Mouse (Mus musculus) embryo, embryonic 10 days (tissue): Measurements from ENCODE around the gene Zfp536.
"Not testable (repeated sequence)": the region's sequence is repeated elsewhere in the genome, so short reads cannot be mapped to it uniquely, and the experiment has no call there.

Source experiments
- DNase-seq: peaks from one replicate; pipeline ENCODE4 v3.0.0-alpha.2; 2015; ENCODE audit warnings: low spot score

Zfp536 gene

DNA sequence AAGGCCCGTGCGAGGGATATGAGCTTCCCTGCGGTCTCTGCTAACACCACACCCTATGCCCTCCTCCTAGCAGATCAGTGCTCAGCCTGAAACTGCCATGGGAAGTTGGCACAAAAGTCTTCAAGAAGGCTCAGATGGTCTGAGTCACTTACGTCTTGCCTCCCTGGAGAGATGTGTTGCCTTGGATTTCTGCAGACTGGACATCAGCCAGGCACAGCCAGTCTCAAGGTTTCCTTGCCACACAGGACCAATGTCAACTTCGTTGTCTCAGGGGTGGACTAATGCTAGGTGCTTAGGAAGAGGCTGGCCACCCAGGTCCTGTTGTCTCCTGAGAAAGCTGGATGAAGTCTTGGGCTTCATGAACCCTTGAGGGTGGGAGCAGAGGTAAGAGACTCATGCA is 14.6 kb downstream of the Zfp536 start:
- DNase-seq = no peak

DNA sequence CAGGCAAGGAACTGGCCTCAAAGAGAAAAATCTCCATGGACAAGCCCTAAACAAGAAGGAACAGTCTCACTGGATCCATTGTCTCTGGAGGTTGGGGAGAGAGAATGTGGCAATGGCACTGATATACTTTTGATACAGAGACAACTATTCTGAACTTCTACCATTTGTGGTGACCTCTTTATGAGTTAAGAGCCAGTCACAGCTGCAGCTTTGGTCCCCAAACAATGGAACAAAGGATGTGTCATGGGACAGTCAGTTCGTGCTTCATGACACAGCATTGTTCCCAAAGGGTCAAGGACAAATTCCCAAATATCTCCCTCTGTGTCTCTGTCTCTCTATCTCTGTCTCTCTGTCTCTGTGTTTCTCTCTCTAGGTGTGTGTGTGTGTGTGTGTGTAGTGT is 20.4 kb downstream of the Zfp536 start:
- DNase-seq = no peak

DNA sequence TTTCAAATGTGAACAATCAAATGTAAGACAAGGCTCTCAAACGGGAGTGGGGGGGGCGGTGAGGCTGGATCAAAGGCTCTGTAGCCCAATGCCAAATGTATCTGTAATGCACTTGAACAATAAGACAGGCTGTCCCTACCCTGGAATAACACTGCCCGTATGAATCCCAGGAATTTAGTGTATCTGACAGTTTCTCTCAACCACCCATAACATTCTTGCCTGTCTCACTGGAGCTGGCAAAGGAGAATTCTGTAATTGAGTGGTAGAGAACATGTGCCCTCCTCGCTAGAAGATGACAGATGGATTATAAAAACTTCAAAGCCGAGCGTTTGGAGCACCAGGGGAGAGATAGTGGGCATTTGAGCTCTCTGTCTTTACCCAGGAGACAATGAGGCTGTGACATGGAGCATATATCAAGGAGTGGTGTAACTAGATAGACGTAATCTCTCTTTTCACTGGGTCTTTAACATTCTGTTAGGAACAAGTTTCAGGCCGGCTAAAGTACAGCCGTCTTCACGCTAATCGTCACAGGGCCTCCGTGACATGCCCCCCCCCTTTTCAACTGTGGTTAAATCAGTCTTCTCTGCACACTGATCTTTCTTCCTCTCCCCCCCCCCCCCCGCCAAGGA is 27.2 kb downstream of the Zfp536 start:
- DNase-seq = no peak

DNA sequence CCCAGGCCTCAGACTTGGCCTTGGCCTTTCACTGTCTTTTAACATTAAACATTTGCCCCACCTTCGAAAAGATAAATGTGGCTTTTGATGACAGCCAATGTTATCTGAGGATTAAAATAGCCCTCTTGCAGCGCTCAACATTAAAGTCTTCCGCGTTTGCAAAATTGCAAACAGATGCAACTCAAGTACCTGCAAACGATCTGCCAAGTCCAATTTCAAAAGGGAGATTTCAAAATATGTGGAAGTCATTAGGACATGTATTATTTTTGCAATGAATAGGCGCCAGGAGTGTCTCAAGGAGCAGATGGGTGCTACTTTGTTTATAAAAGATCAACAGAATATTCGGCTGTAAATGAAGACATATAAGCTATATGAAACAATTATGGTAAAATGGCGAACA is 30.1 kb downstream of the Zfp536 start:
- no peak for DNase-seq

DNA sequence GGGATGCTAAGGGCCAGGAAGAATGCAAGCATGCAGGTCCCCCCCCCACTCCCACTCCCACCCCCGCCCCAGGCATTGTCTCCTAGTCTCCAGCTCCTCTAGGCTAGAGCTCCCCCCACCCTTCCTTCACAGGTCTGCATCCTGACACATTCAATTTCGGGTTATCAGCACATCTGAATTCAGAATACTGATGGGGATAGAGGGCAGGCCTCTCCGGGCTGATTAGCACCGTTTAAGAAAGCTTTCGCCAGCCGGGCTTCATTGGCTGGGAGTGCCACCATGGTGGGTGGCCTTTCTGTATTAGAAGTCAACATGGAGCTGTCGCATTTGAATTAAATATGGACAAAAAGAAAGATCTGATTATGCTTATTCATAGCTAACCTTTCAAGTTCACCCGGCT is 36.2 kb downstream of the Zfp536 start:
- DNase-seq = no peak

DNA sequence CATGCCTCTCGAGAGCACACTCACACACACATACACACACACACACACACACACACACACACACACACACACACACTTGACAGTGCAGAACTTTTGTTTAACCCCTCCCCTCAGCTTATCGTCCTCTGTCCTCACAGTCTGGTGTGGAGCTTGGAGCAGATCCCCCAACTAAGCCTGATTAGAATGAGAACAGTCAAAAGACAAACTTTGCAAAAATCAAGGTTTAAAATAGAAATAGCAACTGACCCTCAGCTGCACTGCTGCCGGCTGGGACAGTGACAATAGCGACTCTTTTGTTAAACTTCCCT is 37.1 kb downstream of the Zfp536 start:
- DNase-seq = no peak

DNA sequence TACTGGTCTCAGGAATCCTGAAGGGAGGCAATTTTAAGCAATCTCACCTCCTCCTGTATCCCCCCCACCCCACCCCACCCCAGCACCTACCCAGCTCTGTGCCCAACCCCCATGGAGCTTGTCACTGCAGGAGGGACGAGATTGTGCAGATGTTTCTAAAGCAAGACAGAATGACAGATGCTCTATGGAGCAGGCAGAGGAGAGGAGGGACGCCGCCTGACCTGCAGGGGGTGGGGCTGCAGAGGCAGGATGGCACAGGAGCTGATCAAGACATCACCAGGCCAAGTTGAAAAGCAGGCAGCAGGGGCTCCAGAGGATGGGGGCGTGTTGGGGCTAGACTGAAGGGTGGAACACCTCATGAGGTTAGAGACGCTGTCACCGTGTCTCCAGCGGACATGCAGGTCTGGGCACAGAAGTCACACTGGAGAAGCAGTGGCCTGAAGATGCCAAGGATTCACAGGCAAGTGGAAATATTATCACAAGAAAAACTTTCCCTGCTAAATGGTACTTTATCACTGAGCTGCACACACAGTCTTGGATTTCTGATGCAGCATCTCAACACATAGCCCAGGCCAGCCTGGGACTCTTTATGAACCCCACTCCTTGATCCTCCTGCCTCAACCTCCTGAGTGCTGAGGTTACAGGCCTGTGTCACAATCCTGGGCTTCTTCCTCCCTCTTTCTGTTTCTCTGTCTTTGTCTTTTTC is 37.6 kb downstream of the Zfp536 start:
- no peak for DNase-seq

DNA sequence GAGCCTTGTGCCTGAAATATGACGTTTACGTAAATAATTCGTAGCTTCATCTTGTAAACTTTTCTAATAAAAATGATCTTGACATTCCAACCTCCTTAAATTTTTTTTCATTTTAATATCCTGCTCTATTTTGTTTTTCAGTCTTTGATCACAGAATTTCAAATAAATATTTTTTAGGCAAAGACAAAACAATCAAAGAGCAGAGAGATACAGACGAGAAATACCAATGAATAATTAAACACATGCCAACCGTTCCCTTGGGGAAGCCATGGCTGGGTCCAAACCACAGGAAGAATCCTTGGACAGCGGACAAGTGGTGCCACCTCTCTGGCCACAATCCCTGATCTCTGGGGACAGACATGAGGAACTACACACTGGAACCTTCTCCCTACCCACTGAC is 38.3 kb downstream of the Zfp536 start:
- DNase-seq = no peak

DNA sequence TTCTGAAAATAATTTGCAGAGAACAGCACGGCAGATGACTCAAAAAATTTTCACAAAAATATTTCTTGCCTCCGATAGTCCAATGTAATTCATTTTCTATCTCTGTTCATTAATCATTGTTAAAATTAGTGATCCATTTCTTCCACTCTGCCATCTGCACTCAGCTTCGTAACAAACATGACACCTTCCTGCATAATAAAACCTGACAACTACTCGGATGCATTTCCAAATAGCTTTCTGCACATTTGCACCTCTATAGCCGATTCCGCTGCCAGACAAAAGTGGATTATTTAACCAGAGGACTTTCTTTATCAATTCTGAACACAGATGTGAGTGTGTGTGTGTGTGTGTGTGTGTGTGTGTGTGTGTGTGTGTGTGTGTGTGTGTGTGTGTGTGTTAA is 38.9 kb downstream of the Zfp536 start:
- no peak for DNase-seq

DNA sequence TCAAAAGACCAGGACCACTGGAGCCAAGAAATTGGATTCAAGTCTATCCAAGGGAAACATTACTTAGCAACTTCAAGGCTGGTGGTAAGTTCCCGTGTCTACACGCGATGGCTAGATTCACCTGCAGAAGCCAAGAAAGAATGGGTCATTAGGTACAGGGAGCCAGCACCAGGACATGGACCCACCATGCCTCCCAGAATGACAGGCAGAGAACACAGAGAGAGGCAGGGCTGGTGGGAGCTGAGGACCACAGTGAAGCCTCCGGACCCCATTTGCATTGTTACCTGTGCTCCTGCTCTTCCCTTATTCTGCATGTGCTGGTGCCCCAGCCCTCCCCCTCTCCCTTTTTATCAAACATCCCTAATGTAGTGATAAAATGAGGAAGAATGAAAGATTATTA is 39.4 kb downstream of the Zfp536 start:
- DNase-seq = no peak

DNA sequence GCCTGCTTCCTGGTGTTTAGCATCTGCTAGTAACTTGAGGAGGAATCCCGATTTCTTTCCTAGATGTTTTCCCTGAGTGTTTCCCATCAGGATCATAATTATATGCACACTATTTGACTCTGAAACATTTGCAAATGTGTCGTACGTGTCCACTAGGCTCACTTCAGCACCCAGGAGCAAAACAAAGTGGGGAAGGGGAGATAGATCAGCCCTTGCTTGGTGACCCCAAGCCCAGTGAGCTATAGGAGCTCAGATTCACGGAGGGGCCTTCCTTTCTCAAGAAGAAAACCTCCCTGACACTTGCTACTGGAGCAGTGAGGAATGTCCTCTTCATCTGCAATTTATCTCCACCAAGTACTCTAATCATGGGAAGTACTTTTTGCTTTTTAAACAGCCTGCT is 40.7 kb downstream of the Zfp536 start:
- no peak for DNase-seq

DNA sequence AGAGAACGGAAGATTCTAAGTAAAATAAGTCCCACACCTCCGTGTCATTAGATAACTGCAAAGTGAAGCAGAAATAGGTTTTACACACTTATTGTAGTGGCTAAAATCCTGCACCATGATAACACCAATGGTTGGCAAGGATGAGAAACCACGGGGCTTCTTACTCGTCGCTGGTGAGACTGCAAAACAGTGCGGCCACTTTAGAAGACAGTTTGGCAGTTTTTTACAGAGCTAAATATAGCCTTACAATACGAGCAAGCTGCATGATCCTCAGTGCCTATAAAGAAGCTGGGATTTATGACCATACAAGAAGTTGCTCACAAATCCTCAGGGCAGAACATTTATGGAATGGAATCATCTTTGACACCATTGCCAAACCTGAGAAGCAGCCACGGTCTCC is 45.7 kb downstream of the Zfp536 start:
- no peak for DNase-seq

DNA sequence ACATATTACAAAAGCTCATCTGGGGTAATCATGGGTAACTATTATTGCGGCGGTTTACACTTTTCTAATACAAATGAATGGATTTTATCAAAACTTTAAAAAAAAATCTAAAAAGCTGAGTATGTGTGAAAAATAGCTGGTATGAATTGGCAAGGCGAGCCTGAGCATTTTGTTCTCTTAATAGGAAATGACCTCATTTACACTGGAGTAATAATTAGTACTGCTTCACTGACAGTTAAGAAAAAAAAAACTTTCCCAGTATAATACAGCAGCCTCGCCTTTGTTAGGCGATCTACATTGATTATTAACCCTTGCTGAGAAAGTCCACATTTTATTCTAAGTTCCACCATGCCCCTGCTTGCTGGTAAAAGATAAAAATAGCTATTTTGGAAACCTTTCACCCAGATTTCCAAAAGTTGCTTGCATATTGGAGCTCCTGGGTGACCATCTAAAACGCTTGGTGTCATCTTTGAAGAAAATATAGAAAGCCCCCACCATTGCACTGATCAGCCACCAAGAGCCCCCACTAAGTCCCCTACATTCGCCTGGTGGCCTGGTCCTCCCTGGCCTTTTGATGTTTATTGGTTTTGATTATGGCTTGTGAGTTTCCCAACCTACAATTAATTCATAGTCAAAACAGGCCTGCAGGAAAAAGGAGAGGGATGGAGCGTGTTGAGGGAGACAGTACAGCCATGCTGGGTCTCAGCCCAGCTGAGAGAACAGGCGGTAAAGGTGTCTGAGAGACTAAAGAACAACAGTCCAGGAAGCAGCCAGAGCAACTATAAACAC is 49.2 kb downstream of the Zfp536 start:
- DNase-seq = no peak

DNA sequence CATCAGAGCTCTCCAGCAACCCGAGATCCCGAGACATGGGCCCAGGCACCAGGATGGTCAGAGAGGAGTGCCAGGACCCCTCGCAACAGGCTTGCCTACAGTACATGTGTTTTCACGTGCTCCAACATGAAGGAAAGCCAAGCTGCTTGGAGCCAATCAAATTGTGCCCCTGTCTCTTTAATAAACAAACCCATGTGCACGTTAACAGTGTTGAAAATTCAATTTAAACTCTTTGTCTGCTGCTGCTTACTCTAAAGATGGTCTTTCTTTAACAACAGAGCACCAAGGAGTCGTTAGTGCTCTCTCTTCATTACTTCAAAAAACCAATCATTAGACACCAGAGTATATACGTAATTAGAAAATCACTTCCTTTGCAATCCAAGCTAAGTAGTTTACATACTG is 50.2 kb downstream of the Zfp536 start:
- DNase-seq = no peak

DNA sequence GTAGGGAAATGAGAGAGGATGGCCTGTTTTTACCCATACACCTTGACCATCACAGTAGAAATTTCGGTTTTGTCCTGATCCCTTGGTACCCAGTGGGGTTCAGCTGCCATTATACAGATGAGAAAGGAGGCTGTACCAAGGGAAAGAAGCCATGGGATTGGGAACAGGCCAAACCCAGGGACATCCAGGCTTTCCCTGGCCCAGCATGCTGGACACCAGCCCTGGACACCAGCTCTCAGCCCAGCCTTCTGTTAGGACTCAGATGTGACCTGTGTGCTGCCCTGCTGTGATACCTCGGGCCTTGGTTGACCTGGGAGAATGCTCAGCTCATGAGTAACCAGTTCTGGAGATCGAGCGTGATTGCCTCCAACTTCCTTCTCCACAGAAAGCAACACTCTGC is 51.8 kb downstream of the Zfp536 start:
- no peak for DNase-seq

DNA sequence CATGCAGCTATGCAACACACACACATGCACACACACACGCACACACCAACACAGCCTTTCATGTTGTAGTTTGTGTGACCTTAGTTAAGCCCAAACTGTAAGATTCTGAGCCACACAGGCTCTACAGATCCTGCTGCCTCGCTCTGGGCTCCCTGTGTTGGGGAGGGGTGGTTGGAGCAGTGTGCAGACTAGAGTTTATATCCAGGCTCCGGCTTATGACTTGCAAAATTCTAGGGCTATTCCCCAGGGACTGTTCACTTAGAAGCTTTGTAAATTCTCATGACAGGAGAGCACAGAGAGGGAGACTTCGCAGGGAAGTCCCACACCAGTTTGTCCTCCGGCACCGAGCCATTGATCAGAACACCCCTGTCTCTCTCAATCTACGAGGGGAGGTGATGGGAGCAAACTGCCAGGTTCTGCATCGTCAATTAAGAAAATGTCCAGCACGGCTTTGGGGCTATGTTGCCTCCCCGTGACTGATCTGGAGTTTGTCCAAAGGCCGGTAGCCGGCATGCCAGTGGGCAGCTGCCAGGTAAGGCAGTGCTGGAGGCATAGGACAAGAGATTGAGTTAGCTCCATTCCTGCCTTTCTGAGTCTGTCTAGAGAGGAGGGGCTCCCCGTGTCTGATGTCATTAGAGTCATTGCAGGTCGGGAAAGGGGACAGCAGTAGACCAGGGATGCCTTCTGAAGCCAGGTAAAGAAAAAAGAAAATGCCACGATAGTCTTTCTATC is 54.6 kb downstream of the Zfp536 start:
- no peak for DNase-seq

DNA sequence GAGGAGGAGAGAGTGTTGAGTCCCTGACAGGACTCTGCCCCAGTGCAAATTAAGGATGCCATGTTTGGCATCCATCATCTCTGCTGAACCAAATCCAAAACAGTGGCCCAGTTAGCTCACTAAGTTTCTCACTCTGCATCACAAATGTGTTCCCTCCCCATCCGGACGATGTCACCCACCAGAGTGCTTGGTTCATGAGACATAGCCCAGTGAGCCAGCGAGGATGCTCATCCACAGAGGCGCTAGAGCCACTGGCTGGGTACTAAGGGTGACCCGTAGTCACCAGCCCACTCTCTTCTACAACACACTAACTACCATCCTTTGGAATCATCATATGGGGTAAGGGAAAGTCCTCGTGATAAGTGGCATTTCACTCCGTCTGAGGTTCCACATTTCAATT is 56.4 kb downstream of the Zfp536 start:
- DNase-seq = no peak

DNA sequence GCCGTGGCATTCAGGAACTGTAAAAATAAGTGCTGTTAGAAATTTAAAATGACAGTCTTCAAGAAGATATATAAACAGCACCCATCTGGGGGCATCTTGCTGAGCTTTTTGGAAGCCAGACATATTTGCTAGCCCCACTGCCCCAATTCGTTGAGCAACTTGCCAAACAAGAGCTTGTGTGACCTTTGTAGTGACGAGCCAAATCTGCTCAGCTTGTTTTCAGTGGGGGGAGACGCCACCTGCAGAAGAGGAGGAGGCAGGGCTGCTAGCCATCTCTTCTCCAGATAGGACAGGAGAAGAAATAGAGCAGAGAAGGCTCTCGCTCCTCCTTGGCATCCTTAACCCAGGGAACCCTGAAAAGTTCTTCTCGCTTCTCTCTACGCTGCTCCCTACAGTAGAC is 56.8 kb downstream of the Zfp536 start:
- DNase-seq = no peak

DNA sequence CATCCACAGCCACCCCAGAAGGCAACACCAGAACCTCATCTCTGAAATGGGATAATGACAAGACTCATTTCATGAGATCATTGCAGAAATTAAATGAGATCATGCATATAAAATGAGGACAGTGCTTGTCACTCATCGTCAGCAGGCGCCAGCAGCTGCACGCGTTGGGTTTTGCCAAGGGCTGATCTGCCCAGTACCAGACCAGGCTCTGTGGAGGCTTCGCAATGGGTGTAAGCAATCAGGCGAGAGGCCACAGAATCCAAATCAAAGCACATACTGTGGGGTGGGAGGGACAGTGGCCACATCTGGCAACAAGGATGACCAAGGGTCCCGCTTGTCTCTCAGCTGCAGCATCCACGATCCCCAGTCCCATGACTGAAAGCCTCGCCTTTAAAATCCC is 69.0 kb downstream of the Zfp536 start:
- DNase-seq = no peak

DNA sequence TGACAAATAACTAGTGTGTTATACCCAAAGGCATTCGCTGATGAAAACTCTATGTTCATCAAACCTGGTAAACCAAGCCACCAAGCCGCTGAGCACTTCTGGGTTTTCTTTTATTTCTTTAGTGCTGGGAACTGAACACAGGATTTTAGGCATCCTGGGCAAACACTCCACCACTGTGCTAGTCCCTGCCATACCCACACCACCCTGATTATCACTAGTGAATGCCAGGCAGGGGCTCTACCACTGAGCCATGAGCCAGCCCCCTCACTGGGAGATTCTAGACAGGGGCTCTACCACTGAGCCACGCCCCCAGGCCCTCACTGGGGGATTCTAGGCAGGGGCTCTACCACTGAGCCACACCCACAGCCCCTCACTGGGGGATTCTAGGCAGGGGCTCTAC is 76.1 kb downstream of the Zfp536 start:
- not testable (repeated sequence) for DNase-seq

DNA sequence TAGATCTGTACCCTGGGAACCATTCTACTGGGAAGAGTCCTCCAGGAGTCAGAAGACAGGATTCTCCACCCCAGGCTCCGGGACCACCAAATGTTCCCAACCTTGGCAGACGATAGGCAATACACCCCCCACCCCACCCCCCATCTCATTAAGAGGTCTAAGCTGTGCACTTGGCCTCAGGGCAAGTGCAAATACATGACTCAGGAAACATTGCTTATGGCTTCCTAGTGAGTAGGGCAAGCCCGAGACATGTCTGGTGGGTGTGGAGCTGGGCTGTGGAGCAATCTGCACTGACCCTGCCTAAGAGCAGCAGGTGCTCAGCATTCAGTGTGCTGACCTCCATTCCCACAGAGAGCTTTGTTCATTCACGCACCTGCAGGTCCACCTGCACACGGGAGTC is 78.4 kb downstream of the Zfp536 start:
- DNase-seq = no peak

DNA sequence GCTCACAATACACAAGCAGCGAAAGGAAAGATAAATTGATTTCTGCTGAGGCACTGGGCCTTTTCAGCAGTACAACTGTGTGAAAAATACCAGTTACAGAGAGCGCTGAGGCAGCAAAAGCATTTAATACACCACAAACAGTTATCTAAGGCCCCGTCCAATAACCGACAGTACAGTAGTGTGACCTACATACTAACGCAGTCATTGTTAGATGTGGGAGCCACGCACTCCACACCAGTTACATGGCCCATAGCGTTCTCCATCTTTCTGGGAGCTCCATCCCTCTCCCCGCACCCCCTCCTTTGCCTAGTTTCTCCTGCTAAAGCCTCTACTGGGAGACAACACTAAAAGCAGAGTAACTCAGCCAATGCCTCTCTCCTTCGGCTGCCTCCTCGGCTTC is 82.8 kb downstream of the Zfp536 start:
- peak; percentile 7 for DNase-seq
